Mouse (Mus musculus) kidney, adult 18-20 months (tissue): ENCODE data around the gene Tbce.

Experiments
- DNase-seq: peaks from one replicate; pipeline ENCODE4 v3.0.0; 2021

Tbce gene

DNA sequence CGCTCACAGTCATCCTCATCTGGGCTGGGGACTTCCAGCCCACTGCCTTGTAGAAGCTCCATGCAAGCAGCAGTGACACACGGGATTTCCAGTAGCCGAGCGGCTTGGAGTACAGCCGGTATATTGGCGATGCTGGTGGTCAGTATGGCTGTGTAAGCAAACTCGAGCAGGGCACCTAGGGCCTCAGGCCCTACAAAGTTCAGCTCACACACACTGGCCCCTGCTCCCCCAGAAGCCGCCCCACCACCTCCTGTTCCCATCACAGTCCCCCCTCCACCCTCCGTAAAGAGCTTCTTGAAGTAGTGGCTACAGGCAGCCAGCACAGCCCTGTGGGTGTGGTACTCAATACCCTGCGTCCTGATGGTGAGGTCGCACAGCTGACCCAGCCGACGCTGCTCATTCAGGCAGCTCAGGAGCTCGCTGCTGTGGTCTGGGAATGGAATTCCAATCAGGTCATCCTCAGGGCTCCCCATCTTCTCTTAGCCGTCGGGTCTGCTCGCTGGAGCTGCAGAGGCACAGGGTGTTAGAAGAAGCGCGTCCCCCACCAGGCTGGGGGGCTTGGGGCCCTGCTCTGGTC is 74.0 kb downstream of the Tbce start:
- no peak for DNase-seq

- no peak for DNase-seq
Measured at GRCm38 (mm10) chr13:13961046-13961445, 78.4 kb downstream of the Tbce start.

- no peak for DNase-seq
Measured at GRCm38 (mm10) chr13:13960211-13960610, 79.2 kb downstream of the Tbce start.

- peak; percentile 13 for DNase-seq
Measured at GRCm38 (mm10) chr13:13956686-13957085, 82.8 kb downstream of the Tbce start.

DNA sequence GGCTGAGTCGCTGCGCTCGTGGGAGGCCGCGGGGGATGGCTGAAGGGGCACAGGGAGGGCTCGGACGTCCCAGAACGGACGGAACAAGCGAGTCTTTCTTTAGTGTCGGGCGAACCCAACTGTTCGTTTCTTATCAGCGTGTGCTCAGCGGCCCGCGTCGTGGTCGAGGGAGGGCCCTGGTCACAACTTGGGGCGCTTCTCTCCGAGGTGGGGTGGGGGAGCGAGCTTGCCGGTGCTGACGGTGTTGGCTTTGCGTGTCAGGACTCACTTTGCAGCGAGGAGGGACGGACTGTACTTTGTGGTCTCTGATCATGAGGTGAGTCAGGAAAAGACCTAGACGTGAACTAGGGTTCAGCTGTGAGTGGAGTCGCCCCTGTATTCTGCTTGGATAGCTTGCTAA is 84.5 kb downstream of the Tbce start:
- DNase-seq, result no peak

DNA sequence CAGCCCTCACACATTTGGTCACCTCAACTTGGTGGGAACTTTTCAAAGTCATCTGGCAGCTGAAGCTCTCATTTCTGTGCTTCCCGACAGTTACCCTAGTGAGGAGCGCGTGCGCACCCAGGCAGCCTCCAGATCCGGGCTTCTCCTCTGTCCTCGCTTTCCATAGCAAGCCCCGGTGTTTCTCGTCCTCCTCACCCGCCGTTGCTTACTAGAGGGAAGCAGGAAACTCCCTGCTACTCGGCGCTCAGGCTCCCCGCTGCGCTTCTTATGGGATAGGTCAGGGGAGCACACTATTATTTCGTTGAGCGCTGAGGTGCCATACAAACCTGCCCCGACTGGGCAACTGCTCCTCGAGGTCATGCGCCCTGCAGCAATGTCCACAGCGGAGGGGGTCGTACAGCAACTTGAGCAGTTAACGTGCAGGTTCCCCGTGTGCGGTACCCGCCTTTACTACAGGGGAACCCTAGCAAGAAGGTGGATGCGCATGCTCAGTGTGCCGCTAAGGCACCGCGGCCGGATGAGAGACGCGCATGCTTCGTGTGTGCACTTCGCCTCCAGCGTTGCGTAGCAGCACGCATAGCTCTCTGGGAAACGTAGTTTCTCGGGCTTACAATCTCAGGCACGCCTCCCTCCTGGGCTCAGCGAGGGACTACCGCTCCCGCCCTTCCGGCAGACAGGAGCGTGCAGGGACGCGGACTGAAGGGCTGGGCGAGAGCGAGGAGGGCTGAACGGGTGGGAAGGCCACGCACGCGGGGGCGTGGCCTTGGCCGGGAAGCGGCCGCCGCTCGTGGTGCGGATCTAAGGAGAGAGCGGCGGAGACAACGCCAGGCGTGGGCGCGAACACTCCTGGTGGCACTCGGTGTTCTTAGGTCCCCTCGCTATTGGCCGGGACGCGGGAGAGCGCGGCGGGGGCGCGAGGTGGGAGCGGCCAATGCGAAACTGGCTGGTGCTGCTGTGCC is 85.3 kb downstream of the Tbce start, which contains the start of gene B3galnt2:
Gene B3galnt2, plus strand, starts transcription at position 596 of the 959 bp plus-strand sequence.
- DNase-seq, result peak; percentile 94
